Mouse (Mus musculus): ENCODE data around the gene Rassf5. TPM values are rescaled to one million over a fixed set of nuclear protein-coding genes. Genes with fewer than 3 reads are reported as not detected.

Gene Rassf5
- polyA plus RNA-seq (2011; ENCODE audit: insufficient read length, low read depth, missing spikeins) = 11.6 and 15.7 TPM in 2 replicates

DNA sequence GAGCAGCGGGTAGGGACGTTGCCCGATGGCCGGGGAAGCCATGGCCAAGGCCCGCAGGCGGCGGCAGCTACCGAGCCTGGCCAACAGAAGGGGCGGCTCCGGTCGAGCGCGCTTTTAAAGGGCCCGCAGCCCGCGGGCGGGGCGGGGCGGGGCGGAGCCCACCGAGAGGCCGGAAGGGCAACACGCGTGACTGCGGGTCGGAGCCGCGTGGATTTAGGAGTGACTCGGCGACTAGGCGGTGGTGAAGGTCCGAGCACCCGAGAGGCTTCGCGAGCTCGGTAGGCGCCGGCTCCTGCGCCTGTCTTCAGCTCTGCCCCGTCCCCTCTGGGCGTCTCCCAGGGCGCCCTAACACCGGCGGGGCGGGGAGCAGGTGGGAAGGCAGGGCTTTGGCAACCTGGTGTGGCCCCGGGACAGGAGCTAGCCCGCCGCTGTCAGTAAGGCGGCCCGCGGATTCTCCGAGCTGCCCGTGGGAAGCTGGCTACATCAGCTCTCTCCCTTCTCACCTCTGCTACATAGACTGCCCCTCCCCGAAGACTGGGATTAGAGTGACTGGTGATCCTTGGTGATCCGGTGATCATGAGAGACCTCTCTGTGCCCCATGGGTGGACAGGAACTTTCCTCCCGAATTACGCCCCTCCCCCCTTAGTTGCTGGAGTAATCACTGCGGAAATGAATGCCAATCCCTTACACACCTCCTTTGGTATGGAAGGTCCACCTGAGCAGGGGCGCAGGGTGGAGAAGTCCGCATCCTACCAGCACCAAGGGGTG lies at the start of gene Rassf5:
Gene Rassf5 (minus strand): TSS at position 170 of the 768 bp plus-strand sequence.
- H3K4me1 ChIP-seq (ENCODE audit: control insufficient read depth, insufficient read depth, low read length) = peaks cover 10% of the 10 kb centered on the region; the same call in 1 of the 2 replicates
- H3K4me3 ChIP-seq (ENCODE audit: insufficient read depth, low read length) = peak within 1 kb of the TSS; percentile 63
- no peak within 1 kb of the TSS for H3K27ac ChIP-seq (ENCODE audit: insufficient read depth, low read length)
- no peak for TF ChIP-seq CTCF (IDR thresholded peaks at IDR 0.05; ENCODE audit: borderline replicate concordance, insufficient read depth, low read length)
- TF ChIP-seq POLR2A (IDR thresholded peaks at IDR 0.05; ENCODE audit: low read depth, low read length) = peak; percentile 85

DNA sequence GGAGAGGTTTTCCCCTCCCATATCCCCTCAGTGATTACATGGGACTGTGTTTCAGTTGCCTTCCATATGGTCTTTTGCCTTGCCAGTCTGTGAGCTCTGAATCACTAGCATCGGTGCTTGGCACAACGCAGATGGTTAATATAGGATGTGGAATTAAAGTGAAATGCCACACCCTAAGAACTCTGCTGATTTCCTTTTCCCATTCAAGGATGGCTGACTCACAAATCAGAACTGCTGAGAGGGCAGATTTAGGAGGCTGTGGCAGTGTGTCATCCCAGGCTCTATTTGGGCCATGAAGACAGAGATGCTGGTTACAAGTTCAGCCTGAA lies 48.8 kb upstream of the Rassf5 start:
- TF ChIP-seq POLR2A (IDR thresholded peaks at IDR 0.05; ENCODE audit: low read depth, low read length) (no peak), CTCF (IDR thresholded peaks at IDR 0.05; ENCODE audit: borderline replicate concordance, insufficient read depth, low read length) (no peak)

DNA sequence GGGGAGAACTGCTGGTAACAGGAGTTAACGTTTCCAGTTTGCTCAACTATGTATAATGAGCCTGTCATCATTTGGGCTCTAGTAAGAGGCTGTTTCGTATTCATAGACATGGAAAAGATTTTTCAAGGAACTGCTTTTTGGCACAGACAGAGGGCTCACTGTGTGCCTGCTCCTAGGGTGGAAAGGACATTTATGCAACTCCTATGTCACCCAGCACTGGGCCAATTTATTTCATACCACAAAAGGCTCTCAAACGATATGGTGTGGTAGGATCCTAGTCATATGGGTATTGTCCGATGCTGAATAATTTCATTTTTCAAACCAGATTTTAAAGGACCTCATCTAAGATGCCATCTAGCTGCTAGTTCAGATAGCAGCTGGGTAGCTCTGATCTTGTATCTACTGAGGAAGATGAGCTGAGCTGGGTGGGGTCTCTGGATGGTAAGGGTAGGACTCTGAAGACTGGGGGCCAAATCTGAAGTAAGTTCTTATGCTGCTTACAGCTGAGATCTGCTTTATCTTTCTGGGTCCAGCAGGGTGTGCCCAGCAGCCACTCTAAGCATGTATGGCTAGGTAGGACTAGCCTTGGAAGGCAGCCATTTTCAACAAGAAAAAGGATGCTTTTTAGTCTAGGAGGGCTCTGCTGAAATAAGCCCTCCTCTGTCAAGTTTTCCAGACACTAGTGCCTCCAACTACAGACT lies 48.3 kb upstream of the Rassf5 start:
- no peak for TF ChIP-seq POLR2A (IDR thresholded peaks at IDR 0.05; ENCODE audit: low read depth, low read length)
- no peak for TF ChIP-seq CTCF (IDR thresholded peaks at IDR 0.05; ENCODE audit: borderline replicate concordance, insufficient read depth, low read length)
- Histone ChIP-seq H3K4me3 (ENCODE audit: insufficient read depth, low read length) (no peak overlapping the region), H3K27ac (ENCODE audit: insufficient read depth, low read length) (peak overlapping the region; percentile 49), H3K4me1 (ENCODE audit: control insufficient read depth, insufficient read depth, low read length) (peaks cover 11% of the 10 kb centered on the region; the same call in 1 of the 2 replicates)

More for the DNA sequence above, 48.8 kb upstream of the Rassf5 start:
- Histone ChIP-seq H3K27ac (ENCODE audit: insufficient read depth, low read length) (peak overlapping the region; percentile 49), H3K4me3 (ENCODE audit: insufficient read depth, low read length) (no peak overlapping the region), H3K4me1 (ENCODE audit: control insufficient read depth, insufficient read depth, low read length) (peaks cover 11% of the 10 kb centered on the region; the same call in 1 of the 2 replicates)

DNA sequence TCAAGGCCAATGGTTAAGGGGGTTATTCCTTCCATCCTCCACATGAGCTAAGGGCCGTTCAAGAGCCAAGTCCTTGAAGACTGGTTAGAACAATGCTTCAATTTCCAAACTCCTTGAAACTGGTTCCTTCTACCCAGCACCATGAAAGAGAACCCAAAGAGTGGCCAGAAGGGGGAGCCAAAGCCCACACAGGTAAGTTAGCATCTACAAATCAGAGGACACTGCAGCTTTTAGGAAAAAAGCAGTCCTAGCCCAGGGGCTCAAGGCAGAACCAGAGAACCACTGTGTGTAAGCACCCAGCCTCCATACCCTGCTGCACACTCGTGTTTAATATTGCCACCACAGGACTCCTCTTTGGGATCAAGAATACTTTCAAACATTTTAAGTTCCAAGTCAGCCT lies 45.6 kb upstream of the Rassf5 start:
- no peak overlapping the region for H3K27ac ChIP-seq (ENCODE audit: insufficient read depth, low read length)
- no peak for TF ChIP-seq POLR2A (IDR thresholded peaks at IDR 0.05; ENCODE audit: low read depth, low read length)
- TF ChIP-seq CTCF (IDR thresholded peaks at IDR 0.05; ENCODE audit: borderline replicate concordance, insufficient read depth, low read length) = 0 out of 2 replicates have a peak, but pooled peaks have one; percentile 6

DNA sequence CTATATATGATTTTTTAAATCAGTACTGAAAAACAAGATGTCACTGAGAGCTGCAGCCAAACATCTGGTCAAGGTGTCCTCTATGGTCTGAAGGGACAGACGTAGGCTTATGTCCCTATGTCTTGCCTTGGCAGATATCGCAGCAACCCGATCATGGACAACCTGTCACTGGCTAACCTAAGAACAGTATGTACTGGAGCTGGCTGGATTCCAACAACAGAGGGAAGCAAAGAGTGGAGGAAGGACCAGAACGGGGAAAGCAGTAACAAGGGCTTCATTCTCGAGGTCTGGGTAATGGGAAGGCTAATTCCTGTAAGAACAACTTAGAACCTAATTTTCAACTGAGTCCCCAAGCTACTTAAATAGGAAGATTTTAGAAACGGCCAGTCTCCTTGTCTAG lies 43.9 kb upstream of the Rassf5 start:
- TF ChIP-seq POLR2A (IDR thresholded peaks at IDR 0.05; ENCODE audit: low read depth, low read length) (no peak), CTCF (IDR thresholded peaks at IDR 0.05; ENCODE audit: borderline replicate concordance, insufficient read depth, low read length) (no peak)
- H3K27ac ChIP-seq (ENCODE audit: insufficient read depth, low read length) = no peak overlapping the region
- H3K4me3 ChIP-seq (ENCODE audit: insufficient read depth, low read length) = no peak overlapping the region
- peaks cover 13% of the 10 kb centered on the region for H3K4me1 ChIP-seq (ENCODE audit: control insufficient read depth, insufficient read depth, low read length)

More for the DNA sequence above, 45.6 kb upstream of the Rassf5 start:
- H3K4me3 ChIP-seq (ENCODE audit: insufficient read depth, low read length) = no peak overlapping the region
- peaks cover 18% of the 10 kb centered on the region for H3K4me1 ChIP-seq (ENCODE audit: control insufficient read depth, insufficient read depth, low read length)

DNA sequence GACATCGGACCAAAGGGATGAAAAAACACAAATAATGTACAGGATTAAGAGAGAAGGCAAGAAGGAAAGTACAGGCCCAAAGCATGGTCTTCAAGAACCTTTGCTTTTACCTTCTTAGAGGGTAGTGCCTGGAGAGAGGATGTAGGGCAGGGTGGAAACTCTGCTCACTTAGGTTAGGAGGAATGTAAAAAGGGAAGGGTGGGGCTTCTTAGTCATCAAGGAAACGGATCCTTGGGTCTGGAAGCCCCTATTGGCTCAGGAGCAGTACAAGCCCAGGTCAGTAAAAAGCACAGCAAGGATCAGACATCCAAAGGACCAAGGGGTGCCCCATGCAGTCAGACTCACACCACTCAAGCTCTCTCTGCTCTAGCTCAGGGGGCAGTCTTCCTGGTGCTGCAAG lies 42.2 kb upstream of the Rassf5 start:
- Histone ChIP-seq H3K4me3 (ENCODE audit: insufficient read depth, low read length) (no peak overlapping the region), H3K27ac (ENCODE audit: insufficient read depth, low read length) (no peak overlapping the region), H3K4me1 (ENCODE audit: control insufficient read depth, insufficient read depth, low read length) (peaks cover 7% of the 10 kb centered on the region)
- no peak for TF ChIP-seq CTCF (IDR thresholded peaks at IDR 0.05; ENCODE audit: borderline replicate concordance, insufficient read depth, low read length)
- no peak for TF ChIP-seq POLR2A (IDR thresholded peaks at IDR 0.05; ENCODE audit: low read depth, low read length)

DNA sequence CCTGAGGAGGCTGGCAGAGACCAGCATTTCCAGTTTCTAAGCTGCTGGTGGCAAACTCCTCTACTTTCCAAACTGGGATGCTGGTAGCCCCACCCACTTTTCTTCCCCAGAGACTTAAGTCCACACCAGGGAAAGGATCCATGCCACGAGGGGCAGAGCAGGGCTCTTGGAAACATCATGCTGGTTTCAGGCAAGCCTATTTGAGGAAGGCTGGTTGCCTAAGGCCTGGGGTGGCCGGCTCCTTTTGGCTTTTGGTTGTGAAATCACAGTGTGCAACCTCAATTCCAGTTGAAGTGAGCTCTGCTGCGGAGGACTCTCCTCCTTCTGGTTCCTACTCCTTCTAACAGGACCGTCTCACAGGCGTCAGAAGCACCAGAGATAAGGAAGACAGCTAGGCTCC lies 41.7 kb upstream of the Rassf5 start:
- Histone ChIP-seq H3K4me3 (ENCODE audit: insufficient read depth, low read length) (no peak overlapping the region), H3K4me1 (ENCODE audit: control insufficient read depth, insufficient read depth, low read length) (peaks cover 7% of the 10 kb centered on the region), H3K27ac (ENCODE audit: insufficient read depth, low read length) (no peak overlapping the region)
- TF ChIP-seq POLR2A (IDR thresholded peaks at IDR 0.05; ENCODE audit: low read depth, low read length) (no peak), CTCF (IDR thresholded peaks at IDR 0.05; ENCODE audit: borderline replicate concordance, insufficient read depth, low read length) (no peak)

DNA sequence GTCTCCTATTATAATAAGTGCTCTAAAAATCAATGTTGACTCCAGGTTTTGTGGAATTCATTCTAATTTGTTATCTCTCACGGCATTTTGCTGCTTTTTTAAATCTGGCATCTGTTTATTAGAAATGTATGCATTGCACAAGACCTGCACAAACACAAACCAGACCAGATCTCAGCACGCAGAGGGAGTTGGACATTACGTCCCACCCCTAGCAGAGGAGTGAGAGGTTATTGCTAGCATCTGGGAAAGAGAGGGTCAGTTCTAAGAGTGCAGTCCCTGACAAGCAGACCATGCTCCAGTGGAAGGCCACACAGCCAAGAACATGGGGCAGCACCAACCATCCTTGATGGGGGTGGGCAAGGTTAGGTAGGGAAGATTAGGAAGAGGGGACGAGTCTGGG lies 39.6 kb upstream of the Rassf5 start:
- no peak for TF ChIP-seq CTCF (IDR thresholded peaks at IDR 0.05; ENCODE audit: borderline replicate concordance, insufficient read depth, low read length)
- no peak for TF ChIP-seq POLR2A (IDR thresholded peaks at IDR 0.05; ENCODE audit: low read depth, low read length)
- no peak overlapping the region for H3K27ac ChIP-seq (ENCODE audit: insufficient read depth, low read length)
- H3K4me3 ChIP-seq (ENCODE audit: insufficient read depth, low read length) = no peak overlapping the region
- peaks cover 7% of the 10 kb centered on the region for H3K4me1 ChIP-seq (ENCODE audit: control insufficient read depth, insufficient read depth, low read length)

DNA sequence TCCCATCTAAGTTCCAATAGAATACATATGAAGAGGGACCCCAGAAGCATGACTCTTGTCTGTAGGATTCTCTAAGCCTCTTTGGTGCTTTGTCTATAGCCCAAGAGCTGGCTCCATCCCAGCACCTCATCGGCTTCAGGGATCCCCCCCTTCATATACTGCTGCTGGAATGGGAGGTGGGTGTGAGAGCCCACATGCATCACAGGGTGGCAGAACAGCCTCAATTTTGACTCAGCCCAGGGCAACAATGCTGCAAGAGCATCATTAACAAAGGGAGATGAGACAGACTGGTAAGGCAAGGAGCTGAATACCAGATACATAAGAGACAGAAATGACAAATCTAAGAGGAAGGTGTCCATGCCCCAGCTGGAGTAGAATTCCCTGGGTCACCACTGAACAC lies 39.1 kb upstream of the Rassf5 start:
- no peak for TF ChIP-seq POLR2A (IDR thresholded peaks at IDR 0.05; ENCODE audit: low read depth, low read length)
- TF ChIP-seq CTCF (IDR thresholded peaks at IDR 0.05; ENCODE audit: borderline replicate concordance, insufficient read depth, low read length) = no peak
- H3K4me1 ChIP-seq (ENCODE audit: control insufficient read depth, insufficient read depth, low read length) = peaks cover 7% of the 10 kb centered on the region
- no peak overlapping the region for H3K4me3 ChIP-seq (ENCODE audit: insufficient read depth, low read length)
- H3K27ac ChIP-seq (ENCODE audit: insufficient read depth, low read length) = no peak overlapping the region

DNA sequence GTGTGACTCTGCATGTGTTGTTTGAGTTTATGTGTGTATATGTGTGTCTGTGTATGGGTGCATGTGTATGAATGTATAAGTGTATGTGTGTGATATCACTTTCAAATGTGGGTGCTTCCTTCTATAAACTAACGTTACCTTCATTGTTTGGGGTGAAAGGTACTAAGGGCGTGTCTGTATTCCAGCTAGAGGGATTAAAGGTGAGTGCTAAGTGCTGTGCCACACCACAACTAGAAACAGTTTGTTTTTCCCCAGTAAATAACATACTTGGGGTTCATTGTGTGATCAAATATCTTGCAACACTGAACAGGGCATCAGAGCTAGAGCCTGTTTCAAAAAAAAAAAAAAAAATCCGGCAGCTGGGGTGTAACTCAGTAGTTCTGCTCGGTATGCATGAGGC lies 36.7 kb upstream of the Rassf5 start:
- Histone ChIP-seq H3K27ac (ENCODE audit: insufficient read depth, low read length) (no peak overlapping the region), H3K4me1 (ENCODE audit: control insufficient read depth, insufficient read depth, low read length) (no peaks in the 10 kb centered on the region), H3K4me3 (ENCODE audit: insufficient read depth, low read length) (no peak overlapping the region)
- no peak for TF ChIP-seq POLR2A (IDR thresholded peaks at IDR 0.05; ENCODE audit: low read depth, low read length)
- no peak for TF ChIP-seq CTCF (IDR thresholded peaks at IDR 0.05; ENCODE audit: borderline replicate concordance, insufficient read depth, low read length)
